Mouse (Mus musculus): ENCODE measurements at regions not wholly inside any gene's neighbourhood (a gene's known extent, or its start where the extent isn't known, plus 50 kb on each side); places are given as distances from the start of the nearest gene placed in this dataset.

GRCm38 (mm10) chr10:117943702-117944307 lies 98.0 kb upstream of the Rap1b start:
- H3K9me3 ChIP-seq (replicated peaks; ENCODE audit: control insufficient read depth, low read length), result no peaks in the 10 kb centered on the region
- ATAC-seq (replicated peaks; ENCODE audit: insufficient number of reproducible peaks, low FRiP score, low TSS enrichment, low read depth) (no peak), DNase-seq (ENCODE audit: low spot score) (no peak)
- H3K4me2 ChIP-seq (ENCODE audit: low read depth, low read length), result no peak overlapping the region
- no peaks in the 10 kb centered on the region for H3K36me3 ChIP-seq (replicated peaks; ENCODE audit: control insufficient read depth, insufficient read depth, low read depth, low read length)
- no peaks in the 10 kb centered on the region for H3K4me1 ChIP-seq (ENCODE audit: control insufficient read depth, insufficient read depth, low read length)
- no peaks in the 10 kb centered on the region; the same call in 1 of the 2 replicates for H3K27me3 ChIP-seq (ENCODE audit: control insufficient read depth, insufficient read depth, low read length)
- H3K9ac ChIP-seq (replicated peaks; ENCODE audit: low read length), result no peak overlapping the region
- no peak overlapping the region for H3K4me3 ChIP-seq (ENCODE audit: low read depth, low read length)
- 89% methylated on average over 6 of the region's 6 CpGs for WGBS
- H3K27ac ChIP-seq (replicated peaks; ENCODE audit: low read depth, low read length), result no peak overlapping the region

DNA sequence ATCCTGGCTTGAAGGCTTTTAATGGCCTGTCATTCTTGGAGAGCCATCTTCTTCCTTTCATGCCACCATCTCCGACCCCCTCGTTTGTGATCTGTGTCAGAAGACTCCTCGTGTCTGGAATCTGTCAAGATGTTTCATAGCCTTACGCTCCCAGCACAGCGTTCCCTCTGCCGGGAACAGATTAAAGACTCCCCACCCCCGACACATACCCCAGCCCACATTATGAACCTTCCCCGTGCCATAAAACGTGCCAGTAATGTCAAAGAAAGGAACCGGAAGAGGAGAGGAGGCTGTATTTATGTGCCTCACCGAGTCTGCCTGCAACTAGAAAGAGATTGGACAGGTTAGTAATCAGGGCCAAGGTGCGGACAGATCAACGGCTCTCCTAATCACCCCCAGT lies 101.4 kb upstream of the Rap1b start:
- Histone ChIP-seq H3K4me2 (ENCODE audit: low read depth, low read length) (no peak overlapping the region), H3K9ac (replicated peaks; ENCODE audit: low read length) (no peak overlapping the region), H3K27me3 (ENCODE audit: control insufficient read depth, insufficient read depth, low read length) (no peaks in the 10 kb centered on the region), H3K36me3 (replicated peaks; ENCODE audit: control insufficient read depth, insufficient read depth, low read depth, low read length) (no peaks in the 10 kb centered on the region), H3K9me3 (replicated peaks; ENCODE audit: control insufficient read depth, low read length) (no peaks in the 10 kb centered on the region), H3K27ac (replicated peaks; ENCODE audit: low read depth, low read length) (no peak overlapping the region), H3K4me3 (ENCODE audit: low read depth, low read length) (no peak overlapping the region), H3K4me1 (ENCODE audit: control insufficient read depth, insufficient read depth, low read length) (no peaks in the 10 kb centered on the region)
- ATAC-seq (replicated peaks; ENCODE audit: insufficient number of reproducible peaks, low FRiP score, low TSS enrichment, low read depth), result no peak
- no peak for DNase-seq (ENCODE audit: low spot score)
- WGBS, result 70% methylated on average over 13 of the region's 13 CpGs

GRCm38 (mm10) chr10:117947911-117948310 lies 102.1 kb upstream of the Rap1b start:
- Histone ChIP-seq H3K4me1 (ENCODE audit: control insufficient read depth, insufficient read depth, low read length) (no peaks in the 10 kb centered on the region), H3K4me2 (ENCODE audit: low read depth, low read length) (no peak overlapping the region), H3K9me3 (replicated peaks; ENCODE audit: control insufficient read depth, low read length) (no peaks in the 10 kb centered on the region), H3K27me3 (ENCODE audit: control insufficient read depth, insufficient read depth, low read length) (no peaks in the 10 kb centered on the region), H3K9ac (replicated peaks; ENCODE audit: low read length) (no peak overlapping the region), H3K36me3 (replicated peaks; ENCODE audit: control insufficient read depth, insufficient read depth, low read depth, low read length) (no peaks in the 10 kb centered on the region), H3K4me3 (ENCODE audit: low read depth, low read length) (no peak overlapping the region), H3K27ac (replicated peaks; ENCODE audit: low read depth, low read length) (no peak overlapping the region)
- WGBS, result 91% methylated on average over 7 of the region's 7 CpGs
- DNase-seq (ENCODE audit: low spot score) (no peak), ATAC-seq (replicated peaks; ENCODE audit: insufficient number of reproducible peaks, low FRiP score, low TSS enrichment, low read depth) (no peak)

GRCm38 (mm10) chr10:117952116-117953025 lies 106.5 kb upstream of the Rap1b start:
- ATAC-seq (replicated peaks; ENCODE audit: insufficient number of reproducible peaks, low FRiP score, low TSS enrichment, low read depth) (no peak), DNase-seq (ENCODE audit: low spot score) (no peak)
- Histone ChIP-seq H3K4me2 (ENCODE audit: low read depth, low read length) (no peak overlapping the region), H3K9ac (replicated peaks; ENCODE audit: low read length) (no peak overlapping the region), H3K9me3 (replicated peaks; ENCODE audit: control insufficient read depth, low read length) (no peaks in the 10 kb centered on the region), H3K4me3 (ENCODE audit: low read depth, low read length) (no peak overlapping the region), H3K4me1 (ENCODE audit: control insufficient read depth, insufficient read depth, low read length) (no peaks in the 10 kb centered on the region), H3K36me3 (replicated peaks; ENCODE audit: control insufficient read depth, insufficient read depth, low read depth, low read length) (no peaks in the 10 kb centered on the region), H3K27ac (replicated peaks; ENCODE audit: low read depth, low read length) (no peak overlapping the region), H3K27me3 (ENCODE audit: control insufficient read depth, insufficient read depth, low read length) (no peaks in the 10 kb centered on the region)
- WGBS, result 77% methylated on average over 26 of the region's 26 CpGs

DNA sequence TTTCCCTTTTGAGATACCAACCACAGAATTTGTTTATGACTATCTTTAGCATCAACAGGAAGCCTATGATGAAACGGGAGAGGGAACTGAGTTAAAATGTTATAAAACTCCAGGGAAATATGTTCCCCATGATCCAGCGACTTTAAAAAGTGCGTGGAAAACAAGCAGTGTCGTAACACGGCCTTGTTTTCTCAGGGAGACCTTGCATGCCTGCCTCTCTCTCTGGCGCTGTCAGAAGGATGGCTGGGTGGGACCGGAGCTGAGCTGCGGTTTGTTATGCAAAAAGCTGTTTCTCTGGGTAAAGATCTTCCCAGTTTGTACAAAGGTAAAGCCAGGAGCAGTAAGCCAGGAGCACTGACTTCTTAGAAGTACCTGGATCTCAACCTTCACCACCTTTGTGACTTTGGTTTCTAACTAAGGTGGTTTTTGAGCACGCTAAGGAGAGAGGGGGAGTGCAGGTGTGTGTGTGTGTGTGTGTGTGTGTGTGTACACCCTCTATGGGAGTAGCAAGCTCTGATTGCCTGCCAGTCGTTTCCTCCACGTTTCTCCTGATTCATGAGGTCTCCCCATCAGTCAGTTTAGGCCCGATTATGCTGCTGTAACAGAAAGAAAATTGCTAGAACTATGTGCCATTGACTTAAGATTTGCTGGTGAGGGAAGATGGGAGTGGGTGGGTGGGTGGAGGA lies 107.3 kb upstream of the Rap1b start:
- Histone ChIP-seq H3K9ac (replicated peaks; ENCODE audit: low read length) (no peak overlapping the region), H3K36me3 (replicated peaks; ENCODE audit: control insufficient read depth, insufficient read depth, low read depth, low read length) (no peaks in the 10 kb centered on the region), H3K27ac (replicated peaks; ENCODE audit: low read depth, low read length) (no peak overlapping the region), H3K4me2 (ENCODE audit: low read depth, low read length) (no peak overlapping the region), H3K27me3 (ENCODE audit: control insufficient read depth, insufficient read depth, low read length) (no peaks in the 10 kb centered on the region), H3K9me3 (replicated peaks; ENCODE audit: control insufficient read depth, low read length) (no peaks in the 10 kb centered on the region), H3K4me3 (ENCODE audit: low read depth, low read length) (no peak overlapping the region), H3K4me1 (ENCODE audit: control insufficient read depth, insufficient read depth, low read length) (no peaks in the 10 kb centered on the region)
- DNase-seq (ENCODE audit: low spot score) (no peak), ATAC-seq (replicated peaks; ENCODE audit: insufficient number of reproducible peaks, low FRiP score, low TSS enrichment, low read depth) (no peak)
- WGBS, result 27% methylated on average over 12 of the region's 12 CpGs

DNA sequence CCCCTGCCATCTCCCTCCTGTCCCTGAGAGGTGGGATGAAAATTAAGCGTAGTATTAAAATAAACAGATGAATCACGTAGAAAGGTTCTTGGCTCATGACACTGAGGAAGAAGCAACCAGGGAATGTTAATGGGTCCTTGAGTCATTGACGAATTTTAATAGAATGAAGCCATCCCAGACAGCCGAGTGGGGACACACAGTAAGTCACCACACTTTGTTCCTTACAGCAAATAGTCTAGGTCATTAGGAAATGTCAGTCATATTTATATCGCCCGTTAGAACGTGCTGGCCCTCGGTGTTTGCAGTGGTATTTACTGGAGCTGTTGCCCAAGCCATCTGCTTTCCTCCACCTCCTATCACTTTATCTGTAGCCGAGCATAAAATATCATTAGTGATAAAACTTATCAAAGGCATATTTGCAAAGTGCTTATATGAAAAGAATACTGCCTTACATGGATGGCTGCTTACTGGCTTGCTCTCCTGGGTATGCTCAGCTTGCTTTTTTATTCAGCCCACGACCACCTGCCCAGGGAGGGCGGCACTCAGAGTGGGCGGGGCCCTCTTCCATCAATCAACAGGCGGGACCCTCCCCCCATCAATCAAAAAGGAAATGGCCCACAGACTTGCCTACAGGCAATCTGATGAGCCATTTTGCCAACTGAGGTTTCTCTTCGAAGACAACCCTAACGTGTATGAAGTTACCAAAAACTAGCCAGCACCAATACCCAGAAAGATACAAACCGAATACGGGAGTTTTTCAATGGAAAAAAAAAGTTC lies 110.5 kb upstream of the Rap1b start:
- no peaks in the 10 kb centered on the region for H3K27me3 ChIP-seq (ENCODE audit: control insufficient read depth, insufficient read depth, low read length)
- DNase-seq (ENCODE audit: low spot score) (no peak), ATAC-seq (replicated peaks; ENCODE audit: insufficient number of reproducible peaks, low FRiP score, low TSS enrichment, low read depth) (no peak)
- H3K9me3 ChIP-seq (replicated peaks; ENCODE audit: control insufficient read depth, low read length), result no peaks in the 10 kb centered on the region
- no peak overlapping the region for H3K4me2 ChIP-seq (ENCODE audit: low read depth, low read length)
- 88% methylated on average over 17 of the region's 17 CpGs for WGBS
- no peak overlapping the region for H3K4me3 ChIP-seq (ENCODE audit: low read depth, low read length)
- no peaks in the 10 kb centered on the region for H3K36me3 ChIP-seq (replicated peaks; ENCODE audit: control insufficient read depth, insufficient read depth, low read depth, low read length)
- H3K27ac ChIP-seq (replicated peaks; ENCODE audit: low read depth, low read length), result no peak overlapping the region
- no peaks in the 10 kb centered on the region for H3K4me1 ChIP-seq (ENCODE audit: control insufficient read depth, insufficient read depth, low read length)
- H3K9ac ChIP-seq (replicated peaks; ENCODE audit: low read length), result no peak overlapping the region

DNA sequence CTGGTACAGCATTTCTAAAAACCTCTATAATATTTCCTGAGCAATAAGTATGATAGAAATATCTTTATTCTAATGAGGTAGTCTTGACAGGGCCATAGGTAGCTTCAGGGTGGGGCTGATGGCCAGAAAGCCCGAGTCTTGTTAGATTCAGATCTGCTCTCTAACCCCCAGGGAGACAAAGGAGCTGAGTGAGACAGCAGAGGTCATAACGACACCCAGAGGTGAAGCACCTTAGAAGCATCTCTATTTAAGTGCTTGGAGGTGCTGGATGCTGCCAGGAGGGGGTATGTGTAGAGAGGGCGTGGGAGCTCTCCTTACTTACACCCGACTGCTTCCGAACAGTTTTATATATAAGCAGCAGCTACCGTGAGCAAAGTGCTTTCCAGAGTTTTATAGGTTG lies 128.9 kb upstream of the Rap1b start:
- H3K4me1 ChIP-seq (ENCODE audit: control insufficient read depth, insufficient read depth, low read length), result no peaks in the 10 kb centered on the region
- no peak overlapping the region for H3K27ac ChIP-seq (replicated peaks; ENCODE audit: low read depth, low read length)
- H3K9me3 ChIP-seq (replicated peaks; ENCODE audit: control insufficient read depth, low read length), result no peaks in the 10 kb centered on the region
- no peak overlapping the region for H3K9ac ChIP-seq (replicated peaks; ENCODE audit: low read length)
- no peaks in the 10 kb centered on the region for H3K27me3 ChIP-seq (ENCODE audit: control insufficient read depth, insufficient read depth, low read length)
- no peak overlapping the region for H3K4me2 ChIP-seq (ENCODE audit: low read depth, low read length)
- 73% methylated on average over 6 of the region's 6 CpGs for WGBS
- no peak for ATAC-seq (replicated peaks; ENCODE audit: insufficient number of reproducible peaks, low FRiP score, low TSS enrichment, low read depth)
- no peak for DNase-seq (ENCODE audit: low spot score)
- no peak overlapping the region for H3K4me3 ChIP-seq (ENCODE audit: low read depth, low read length)
- no peaks in the 10 kb centered on the region for H3K36me3 ChIP-seq (replicated peaks; ENCODE audit: control insufficient read depth, insufficient read depth, low read depth, low read length)

All from embryonic facial prominence, embryonic 11.5 days (tissue).